Mouse (Mus musculus): ENCODE results near the gene Scube1. TPM values are rescaled to one million over a fixed set of nuclear protein-coding genes. Genes with fewer than 3 reads are reported as not detected.

The Scube1 gene
- total and polyA plus RNA-seq, 2 experiments = 0.13 to 0.18 TPM

GRCm38 (mm10) chr15:83593189-83593585, 131.6 kb downstream of the Scube1 start:
- peaks cover 8% of the 10 kb centered on the region for H3K4me1 ChIP-seq (ENCODE audit: control insufficient read depth, insufficient read depth, low read length)

GRCm38 (mm10) chr15:83592260-83593188, 132.3 kb downstream of the Scube1 start:
- no peak for DNase-seq (ENCODE audit: extremely low read depth, low read depth, low spot score)

More at GRCm38 (mm10) chr15:83593189-83593585, 131.6 kb downstream of the Scube1 start:
- Histone ChIP-seq H3K27ac (replicated peaks; ENCODE audit: insufficient read depth, low read depth, low read length) (no peak overlapping the region), H3K36me3 (ENCODE audit: control insufficient read depth, insufficient read depth, low read length) (no peaks in the 10 kb centered on the region), H3K4me3 (ENCODE audit: insufficient read depth, low read depth, low read length) (no peak overlapping the region), H3K27me3 (ENCODE audit: control insufficient read depth, insufficient read depth, low read length) (no peaks in the 10 kb centered on the region), H3K79me2 (ENCODE audit: control insufficient read depth, insufficient read depth, low read length) (peaks cover 2% of the 10 kb centered on the region; the same call in 1 of the 2 replicates), H3K9ac (ENCODE audit: low read depth, low read length) (no peak overlapping the region)
- TF ChIP-seq CTCF (IDR thresholded peaks at IDR 0.05; ENCODE audit: low read depth, low read length) (no peak), POLR2A (IDR thresholded peaks at IDR 0.05; ENCODE audit: extremely low read depth, insufficient read depth, low read length) (no peak)
- DNase-seq (ENCODE audit: extremely low read depth, low read depth, low spot score) = no peak

GRCm38 (mm10) chr15:83591758-83592157, 133.1 kb downstream of the Scube1 start:
- H3K4me3 ChIP-seq (ENCODE audit: insufficient read depth, low read depth, low read length) = no peak overlapping the region
- H3K79me2 ChIP-seq (ENCODE audit: control insufficient read depth, insufficient read depth, low read length) = peaks cover 2% of the 10 kb centered on the region; the same call in 1 of the 2 replicates
- peaks cover 8% of the 10 kb centered on the region for H3K4me1 ChIP-seq (ENCODE audit: control insufficient read depth, insufficient read depth, low read length)
- H3K27ac ChIP-seq (replicated peaks; ENCODE audit: insufficient read depth, low read depth, low read length) = no peak overlapping the region
- 90% methylated on average over 6 of the region's 6 CpGs for WGBS
- no peak overlapping the region for H3K9ac ChIP-seq (ENCODE audit: low read depth, low read length)
- no peaks in the 10 kb centered on the region for H3K36me3 ChIP-seq (ENCODE audit: control insufficient read depth, insufficient read depth, low read length)
- TF ChIP-seq POLR2A (IDR thresholded peaks at IDR 0.05; ENCODE audit: extremely low read depth, insufficient read depth, low read length) (no peak), CTCF (IDR thresholded peaks at IDR 0.05; ENCODE audit: low read depth, low read length) (no peak)
- no peaks in the 10 kb centered on the region for H3K27me3 ChIP-seq (ENCODE audit: control insufficient read depth, insufficient read depth, low read length)
- DNase-seq (ENCODE audit: extremely low read depth, low read depth, low spot score) = no peak

More at GRCm38 (mm10) chr15:83592260-83593188, 132.3 kb downstream of the Scube1 start:
- no peak overlapping the region for H3K9ac ChIP-seq (ENCODE audit: low read depth, low read length)
- no peak overlapping the region for H3K4me3 ChIP-seq (ENCODE audit: insufficient read depth, low read depth, low read length)
- no peak overlapping the region for H3K27ac ChIP-seq (replicated peaks; ENCODE audit: insufficient read depth, low read depth, low read length)
- peaks cover 8% of the 10 kb centered on the region for H3K4me1 ChIP-seq (ENCODE audit: control insufficient read depth, insufficient read depth, low read length)
- no peaks in the 10 kb centered on the region for H3K36me3 ChIP-seq (ENCODE audit: control insufficient read depth, insufficient read depth, low read length)
- TF ChIP-seq CTCF (IDR thresholded peaks at IDR 0.05; ENCODE audit: low read depth, low read length) (no peak), POLR2A (IDR thresholded peaks at IDR 0.05; ENCODE audit: extremely low read depth, insufficient read depth, low read length) (no peak)
- peaks cover 2% of the 10 kb centered on the region; the same call in 1 of the 2 replicates for H3K79me2 ChIP-seq (ENCODE audit: control insufficient read depth, insufficient read depth, low read length)
- 81% methylated on average over 8 of the region's 8 CpGs for WGBS
- H3K27me3 ChIP-seq (ENCODE audit: control insufficient read depth, insufficient read depth, low read length) = no peaks in the 10 kb centered on the region

GRCm38 (mm10) chr15:83590841-83591240, 134.0 kb downstream of the Scube1 start:
- Histone ChIP-seq H3K4me1 (ENCODE audit: control insufficient read depth, insufficient read depth, low read length) (peaks cover 8% of the 10 kb centered on the region), H3K36me3 (ENCODE audit: control insufficient read depth, insufficient read depth, low read length) (peaks cover 1% of the 10 kb centered on the region; the same call in 1 of the 2 replicates), H3K9ac (ENCODE audit: low read depth, low read length) (no peak overlapping the region), H3K27ac (replicated peaks; ENCODE audit: insufficient read depth, low read depth, low read length) (no peak overlapping the region), H3K27me3 (ENCODE audit: control insufficient read depth, insufficient read depth, low read length) (no peaks in the 10 kb centered on the region), H3K79me2 (ENCODE audit: control insufficient read depth, insufficient read depth, low read length) (peaks cover 2% of the 10 kb centered on the region; the same call in 1 of the 2 replicates), H3K4me3 (ENCODE audit: insufficient read depth, low read depth, low read length) (no peak overlapping the region)
- DNase-seq (ENCODE audit: extremely low read depth, low read depth, low spot score) = no peak
- 89% methylated on average over 4 of the region's 4 CpGs for WGBS
- TF ChIP-seq CTCF (IDR thresholded peaks at IDR 0.05; ENCODE audit: low read depth, low read length) (no peak), POLR2A (IDR thresholded peaks at IDR 0.05; ENCODE audit: extremely low read depth, insufficient read depth, low read length) (no peak)

GRCm38 (mm10) chr15:83584741-83585220, 140.0 kb downstream of the Scube1 start:
- TF ChIP-seq CTCF (IDR thresholded peaks at IDR 0.05; ENCODE audit: low read depth, low read length) = no peak
- no peak for TF ChIP-seq POLR2A (IDR thresholded peaks at IDR 0.05; ENCODE audit: extremely low read depth, insufficient read depth, low read length)
- Histone ChIP-seq H3K79me2 (ENCODE audit: control insufficient read depth, insufficient read depth, low read length) (0 out of 2 replicates have a peak, but pooled peaks cover under 1% of the 10 kb centered on the region), H3K9ac (ENCODE audit: low read depth, low read length) (no peak overlapping the region), H3K36me3 (ENCODE audit: control insufficient read depth, insufficient read depth, low read length) (peaks cover 1% of the 10 kb centered on the region; the same call in 1 of the 2 replicates), H3K27me3 (ENCODE audit: control insufficient read depth, insufficient read depth, low read length) (no peaks in the 10 kb centered on the region), H3K4me1 (ENCODE audit: control insufficient read depth, insufficient read depth, low read length) (no peaks in the 10 kb centered on the region), H3K27ac (replicated peaks; ENCODE audit: insufficient read depth, low read depth, low read length) (no peak overlapping the region), H3K4me3 (ENCODE audit: insufficient read depth, low read depth, low read length) (no peak overlapping the region)
- 89% methylated on average over 6 of the region's 6 CpGs for WGBS
- no peak for DNase-seq (ENCODE audit: extremely low read depth, low read depth, low spot score)
